Mouse (Mus musculus): ENCODE measurements at regions not wholly inside any gene's neighbourhood (a gene's known extent, or its start where the extent isn't known, plus 50 kb on each side); places are given as distances from the start of the nearest gene placed in this dataset.

- no peak for ATAC-seq (ENCODE audit: insufficient number of reproducible peaks, low FRiP score, low TSS enrichment, low read depth)
- DNase-seq (ENCODE audit: low spot score), result no peak
- Histone ChIP-seq H3K4me2 (ENCODE audit: low read depth, severe bottlenecking) (no peak overlapping the region), H3K36me3 (ENCODE audit: control insufficient read depth, insufficient read depth, low read length) (no peaks in the 10 kb centered on the region), H3K4me3 (ENCODE audit: low read depth, low read length) (no peak overlapping the region), H3K4me1 (ENCODE audit: control insufficient read depth, insufficient read depth, low read length) (no peaks in the 10 kb centered on the region), H3K9ac (ENCODE audit: low read length) (no peak overlapping the region), H3K27me3 (ENCODE audit: control insufficient read depth, insufficient read depth, low read length) (no peaks in the 10 kb centered on the region), H3K9me3 (ENCODE audit: control insufficient read depth, low read length) (no peaks in the 10 kb centered on the region), H3K27ac (replicated peaks; ENCODE audit: low read depth, low read length) (no peak overlapping the region)
- WGBS, result 85% methylated on average over 12 of the region's 12 CpGs
Measured at GRCm38 (mm10) chr4:125201638-125202325, 74.1 kb upstream of the Zc3h12a start.

- no peak overlapping the region for H3K4me3 ChIP-seq (ENCODE audit: low read depth, low read length)
Measured at GRCm38 (mm10) chr4:125200762-125201161, 73.1 kb upstream of the Zc3h12a start.

GRCm38 (mm10) chr4:125199281-125199680 lies 71.6 kb upstream of the Zc3h12a start:
- Histone ChIP-seq H3K9ac (ENCODE audit: low read length) (no peak overlapping the region), H3K4me3 (ENCODE audit: low read depth, low read length) (no peak overlapping the region), H3K4me2 (ENCODE audit: low read depth, severe bottlenecking) (no peak overlapping the region), H3K9me3 (ENCODE audit: control insufficient read depth, low read length) (no peaks in the 10 kb centered on the region), H3K27ac (replicated peaks; ENCODE audit: low read depth, low read length) (no peak overlapping the region), H3K36me3 (ENCODE audit: control insufficient read depth, insufficient read depth, low read length) (no peaks in the 10 kb centered on the region), H3K4me1 (ENCODE audit: control insufficient read depth, insufficient read depth, low read length) (no peaks in the 10 kb centered on the region), H3K27me3 (ENCODE audit: control insufficient read depth, insufficient read depth, low read length) (peaks cover 4% of the 10 kb centered on the region; the same call in 1 of the 2 replicates)
- DNase-seq (ENCODE audit: low spot score) (no peak), ATAC-seq (ENCODE audit: insufficient number of reproducible peaks, low FRiP score, low TSS enrichment, low read depth) (no peak)
- WGBS, result 64% methylated on average over 5 of the region's 5 CpGs

More at GRCm38 (mm10) chr4:125200762-125201161, 73.1 kb upstream of the Zc3h12a start:
- WGBS, result 59% methylated on average over 5 of the region's 5 CpGs
- Histone ChIP-seq H3K27me3 (ENCODE audit: control insufficient read depth, insufficient read depth, low read length) (no peaks in the 10 kb centered on the region), H3K9me3 (ENCODE audit: control insufficient read depth, low read length) (no peaks in the 10 kb centered on the region), H3K9ac (ENCODE audit: low read length) (no peak overlapping the region), H3K27ac (replicated peaks; ENCODE audit: low read depth, low read length) (no peak overlapping the region), H3K4me2 (ENCODE audit: low read depth, severe bottlenecking) (no peak overlapping the region), H3K4me1 (ENCODE audit: control insufficient read depth, insufficient read depth, low read length) (no peaks in the 10 kb centered on the region), H3K36me3 (ENCODE audit: control insufficient read depth, insufficient read depth, low read length) (no peaks in the 10 kb centered on the region)
- DNase-seq (ENCODE audit: low spot score), result no peak
- ATAC-seq (ENCODE audit: insufficient number of reproducible peaks, low FRiP score, low TSS enrichment, low read depth), result no peak

GRCm38 (mm10) chr4:125195901-125196435 lies 68.3 kb upstream of the Zc3h12a start:
- ATAC-seq (ENCODE audit: insufficient number of reproducible peaks, low FRiP score, low TSS enrichment, low read depth) (no peak), DNase-seq (ENCODE audit: low spot score) (no peak)
- no peaks in the 10 kb centered on the region for H3K9me3 ChIP-seq (ENCODE audit: control insufficient read depth, low read length)
- 52% methylated on average over 7 of the region's 7 CpGs for WGBS
- H3K4me1 ChIP-seq (ENCODE audit: control insufficient read depth, insufficient read depth, low read length), result no peaks in the 10 kb centered on the region
- no peaks in the 10 kb centered on the region for H3K36me3 ChIP-seq (ENCODE audit: control insufficient read depth, insufficient read depth, low read length)
- no peak overlapping the region for H3K4me2 ChIP-seq (ENCODE audit: low read depth, severe bottlenecking)
- H3K4me3 ChIP-seq (ENCODE audit: low read depth, low read length), result no peak overlapping the region
- peaks cover 5% of the 10 kb centered on the region; the same call in 1 of the 2 replicates for H3K27me3 ChIP-seq (ENCODE audit: control insufficient read depth, insufficient read depth, low read length)
- no peak overlapping the region for H3K9ac ChIP-seq (ENCODE audit: low read length)
- no peak overlapping the region for H3K27ac ChIP-seq (replicated peaks; ENCODE audit: low read depth, low read length)

GRCm38 (mm10) chr4:125194722-125195380 lies 67.2 kb upstream of the Zc3h12a start:
- Histone ChIP-seq H3K36me3 (ENCODE audit: control insufficient read depth, insufficient read depth, low read length) (no peaks in the 10 kb centered on the region), H3K9ac (ENCODE audit: low read length) (no peak overlapping the region), H3K27ac (replicated peaks; ENCODE audit: low read depth, low read length) (no peak overlapping the region), H3K4me2 (ENCODE audit: low read depth, severe bottlenecking) (no peak overlapping the region), H3K27me3 (ENCODE audit: control insufficient read depth, insufficient read depth, low read length) (peaks cover 5% of the 10 kb centered on the region; the same call in 1 of the 2 replicates), H3K9me3 (ENCODE audit: control insufficient read depth, low read length) (no peaks in the 10 kb centered on the region), H3K4me1 (ENCODE audit: control insufficient read depth, insufficient read depth, low read length) (no peaks in the 10 kb centered on the region), H3K4me3 (ENCODE audit: low read depth, low read length) (no peak overlapping the region)
- WGBS, result 34% methylated on average over 11 of the region's 12 CpGs
- no peak for DNase-seq (ENCODE audit: low spot score)
- no peak for ATAC-seq (ENCODE audit: insufficient number of reproducible peaks, low FRiP score, low TSS enrichment, low read depth)

GRCm38 (mm10) chr4:125194298-125194697 lies 66.7 kb upstream of the Zc3h12a start:
- no peak for ATAC-seq (ENCODE audit: insufficient number of reproducible peaks, low FRiP score, low TSS enrichment, low read depth)
- no peak overlapping the region for H3K27ac ChIP-seq (replicated peaks; ENCODE audit: low read depth, low read length)
- H3K4me1 ChIP-seq (ENCODE audit: control insufficient read depth, insufficient read depth, low read length), result no peaks in the 10 kb centered on the region
- H3K4me2 ChIP-seq (ENCODE audit: low read depth, severe bottlenecking), result no peak overlapping the region
- H3K9ac ChIP-seq (ENCODE audit: low read length), result no peak overlapping the region
- H3K27me3 ChIP-seq (ENCODE audit: control insufficient read depth, insufficient read depth, low read length), result peaks cover 5% of the 10 kb centered on the region; the same call in 1 of the 2 replicates
- WGBS, result 87% methylated on average over 12 of the region's 12 CpGs
- no peaks in the 10 kb centered on the region for H3K9me3 ChIP-seq (ENCODE audit: control insufficient read depth, low read length)
- no peak for DNase-seq (ENCODE audit: low spot score)
- H3K4me3 ChIP-seq (ENCODE audit: low read depth, low read length), result no peak overlapping the region
- no peaks in the 10 kb centered on the region for H3K36me3 ChIP-seq (ENCODE audit: control insufficient read depth, insufficient read depth, low read length)

GRCm38 (mm10) chr4:125191680-125192079 lies 64.0 kb upstream of the Zc3h12a start:
- Histone ChIP-seq H3K36me3 (ENCODE audit: control insufficient read depth, insufficient read depth, low read length) (no peaks in the 10 kb centered on the region), H3K4me1 (ENCODE audit: control insufficient read depth, insufficient read depth, low read length) (no peaks in the 10 kb centered on the region), H3K9ac (ENCODE audit: low read length) (no peak overlapping the region), H3K27ac (replicated peaks; ENCODE audit: low read depth, low read length) (no peak overlapping the region), H3K4me3 (ENCODE audit: low read depth, low read length) (no peak overlapping the region), H3K9me3 (ENCODE audit: control insufficient read depth, low read length) (no peaks in the 10 kb centered on the region), H3K4me2 (ENCODE audit: low read depth, severe bottlenecking) (no peak overlapping the region), H3K27me3 (ENCODE audit: control insufficient read depth, insufficient read depth, low read length) (peaks cover 10% of the 10 kb centered on the region)
- no peak for DNase-seq (ENCODE audit: low spot score)
- no peak for ATAC-seq (ENCODE audit: insufficient number of reproducible peaks, low FRiP score, low TSS enrichment, low read depth)
- 71% methylated on average over 9 of the region's 9 CpGs for WGBS

- peak; percentile 29 for DNase-seq (ENCODE audit: low spot score)
Measured at GRCm38 (mm10) chr4:125191010-125191409, 63.4 kb upstream of the Zc3h12a start.

More at GRCm38 (mm10) chr4:125191010-125191409, 63.4 kb upstream of the Zc3h12a start:
- H3K4me3 ChIP-seq (ENCODE audit: low read depth, low read length), result no peak overlapping the region
- H3K27me3 ChIP-seq (ENCODE audit: control insufficient read depth, insufficient read depth, low read length), result peaks cover 10% of the 10 kb centered on the region
- no peaks in the 10 kb centered on the region for H3K4me1 ChIP-seq (ENCODE audit: control insufficient read depth, insufficient read depth, low read length)
- 11% methylated on average over 11 of the region's 11 CpGs for WGBS
- H3K9ac ChIP-seq (ENCODE audit: low read length), result no peak overlapping the region
- no peak overlapping the region for H3K27ac ChIP-seq (replicated peaks; ENCODE audit: low read depth, low read length)
- no peak overlapping the region for H3K4me2 ChIP-seq (ENCODE audit: low read depth, severe bottlenecking)
- H3K36me3 ChIP-seq (ENCODE audit: control insufficient read depth, insufficient read depth, low read length), result no peaks in the 10 kb centered on the region
- H3K9me3 ChIP-seq (ENCODE audit: control insufficient read depth, low read length), result no peaks in the 10 kb centered on the region
- no peak for ATAC-seq (ENCODE audit: insufficient number of reproducible peaks, low FRiP score, low TSS enrichment, low read depth)
